Mouse (Mus musculus): ENCODE results near the gene Foxo1. TPM values are rescaled to one million over a fixed set of nuclear protein-coding genes. Genes with fewer than 3 reads are reported as not detected.
A peak's percentile ranks its signal among the peaks of the same experiment; 100 is the strongest.

Gene Foxo1
- polyA plus RNA-seq, 1 experiment from 2014 or later = 5.4 TPM

GRCm38 (mm10) chr3:52320516-52321270 lies 52.6 kb downstream of the Foxo1 start:
- 87% methylated on average over 12 of the region's 12 CpGs for WGBS
- no peaks in the 10 kb centered on the region for H3K9me3 ChIP-seq
- H3K4me3 ChIP-seq = no peak overlapping the region
- no peak for ATAC-seq (ENCODE audit: extremely low read depth, insufficient number of reproducible peaks, low FRiP score, low TSS enrichment)
- H3K9ac ChIP-seq = no peak overlapping the region
- H3K36me3 ChIP-seq = no peaks in the 10 kb centered on the region
- no peak overlapping the region for H3K27ac ChIP-seq (replicated peaks)
- H3K4me2 ChIP-seq = no peak overlapping the region
- peaks cover 36% of the 10 kb centered on the region for H3K4me1 ChIP-seq
- no peaks in the 10 kb centered on the region for H3K27me3 ChIP-seq (replicated peaks)

GRCm38 (mm10) chr3:52322401-52323385 lies 54.6 kb downstream of the Foxo1 start:
- no peaks in the 10 kb centered on the region for H3K36me3 ChIP-seq
- H3K4me1 ChIP-seq = peaks cover 30% of the 10 kb centered on the region
- 0 out of 2 replicates have a peak overlapping the region, but pooled peaks have one; percentile 13 for H3K27ac ChIP-seq (replicated peaks)
- H3K27me3 ChIP-seq (replicated peaks) = no peaks in the 10 kb centered on the region
- H3K4me3 ChIP-seq = no peak overlapping the region
- H3K9ac ChIP-seq = no peak overlapping the region
- no peaks in the 10 kb centered on the region for H3K9me3 ChIP-seq
- no peak for ATAC-seq (ENCODE audit: extremely low read depth, insufficient number of reproducible peaks, low FRiP score, low TSS enrichment)
- no peak overlapping the region for H3K4me2 ChIP-seq
- WGBS = 32% methylated on average over 9 of the region's 9 CpGs

- 86% methylated on average over 5 of the region's 5 CpGs for WGBS
- H3K9ac ChIP-seq = no peak overlapping the region
Observed at GRCm38 (mm10) chr3:52325006-52325405, 56.9 kb downstream of the Foxo1 start.

GRCm38 (mm10) chr3:52326687-52327086 lies 58.6 kb downstream of the Foxo1 start:
- Histone ChIP-seq H3K27ac (replicated peaks) (no peak overlapping the region), H3K4me3 (no peak overlapping the region), H3K4me1 (peaks cover 29% of the 10 kb centered on the region), H3K9ac (no peak overlapping the region), H3K4me2 (no peak overlapping the region), H3K27me3 (replicated peaks) (no peaks in the 10 kb centered on the region), H3K9me3 (no peaks in the 10 kb centered on the region), H3K36me3 (no peaks in the 10 kb centered on the region)
- no peak for ATAC-seq (ENCODE audit: extremely low read depth, insufficient number of reproducible peaks, low FRiP score, low TSS enrichment)
- WGBS = 83% methylated on average over 6 of the region's 6 CpGs

More at GRCm38 (mm10) chr3:52325006-52325405, 56.9 kb downstream of the Foxo1 start:
- no peak overlapping the region for H3K4me2 ChIP-seq
- H3K36me3 ChIP-seq = no peaks in the 10 kb centered on the region
- H3K27me3 ChIP-seq (replicated peaks) = no peaks in the 10 kb centered on the region
- H3K9me3 ChIP-seq = no peaks in the 10 kb centered on the region
- H3K4me3 ChIP-seq = no peak overlapping the region
- H3K4me1 ChIP-seq = peaks cover 28% of the 10 kb centered on the region
- H3K27ac ChIP-seq (replicated peaks) = no peak overlapping the region
- ATAC-seq (ENCODE audit: extremely low read depth, insufficient number of reproducible peaks, low FRiP score, low TSS enrichment) = no peak

GRCm38 (mm10) chr3:52327146-52327545 lies 59.0 kb downstream of the Foxo1 start:
- Histone ChIP-seq H3K4me3 (no peak overlapping the region), H3K9ac (no peak overlapping the region), H3K36me3 (no peaks in the 10 kb centered on the region), H3K4me1 (peaks cover 25% of the 10 kb centered on the region), H3K9me3 (no peaks in the 10 kb centered on the region), H3K4me2 (no peak overlapping the region), H3K27ac (replicated peaks) (no peak overlapping the region), H3K27me3 (replicated peaks) (no peaks in the 10 kb centered on the region)
- no peak for ATAC-seq (ENCODE audit: extremely low read depth, insufficient number of reproducible peaks, low FRiP score, low TSS enrichment)
- 77% methylated on average over 13 of the region's 13 CpGs for WGBS

GRCm38 (mm10) chr3:52331709-52332108 lies 63.6 kb downstream of the Foxo1 start:
- H3K4me1 ChIP-seq = peaks cover 22% of the 10 kb centered on the region
- WGBS = 92% methylated on average over 1 of the region's 1 CpGs

GRCm38 (mm10) chr3:52338761-52339160 lies 70.6 kb downstream of the Foxo1 start:
- Histone ChIP-seq H3K36me3 (no peaks in the 10 kb centered on the region), H3K27ac (replicated peaks) (no peak overlapping the region)
- WGBS = 53% methylated on average over 4 of the region's 4 CpGs

More at GRCm38 (mm10) chr3:52331709-52332108, 63.6 kb downstream of the Foxo1 start:
- Histone ChIP-seq H3K9me3 (no peaks in the 10 kb centered on the region), H3K27ac (replicated peaks) (no peak overlapping the region), H3K27me3 (replicated peaks) (no peaks in the 10 kb centered on the region), H3K4me3 (no peak overlapping the region), H3K4me2 (no peak overlapping the region), H3K36me3 (no peaks in the 10 kb centered on the region), H3K9ac (no peak overlapping the region)
- ATAC-seq (ENCODE audit: extremely low read depth, insufficient number of reproducible peaks, low FRiP score, low TSS enrichment) = no peak

GRCm38 (mm10) chr3:52340336-52341034 lies 72.3 kb downstream of the Foxo1 start:
- no peak overlapping the region for H3K4me3 ChIP-seq
- no peak for ATAC-seq (ENCODE audit: extremely low read depth, insufficient number of reproducible peaks, low FRiP score, low TSS enrichment)

More at GRCm38 (mm10) chr3:52338761-52339160, 70.6 kb downstream of the Foxo1 start:
- peaks cover 60% of the 10 kb centered on the region for H3K4me1 ChIP-seq
- no peak overlapping the region for H3K4me2 ChIP-seq
- H3K27me3 ChIP-seq (replicated peaks) = no peaks in the 10 kb centered on the region
- H3K9ac ChIP-seq = no peak overlapping the region
- H3K9me3 ChIP-seq = no peaks in the 10 kb centered on the region
- ATAC-seq (ENCODE audit: extremely low read depth, insufficient number of reproducible peaks, low FRiP score, low TSS enrichment) = no peak
- no peak overlapping the region for H3K4me3 ChIP-seq

GRCm38 (mm10) chr3:52342226-52342625 lies 74.1 kb downstream of the Foxo1 start:
- no peak overlapping the region; the same call in 1 of the 2 replicates for H3K27ac ChIP-seq (replicated peaks)
- no peaks in the 10 kb centered on the region for H3K27me3 ChIP-seq (replicated peaks)
- H3K4me2 ChIP-seq = no peak overlapping the region
- 49% methylated on average over 3 of the region's 3 CpGs for WGBS
- peaks cover 19% of the 10 kb centered on the region for H3K36me3 ChIP-seq
- no peak overlapping the region for H3K4me3 ChIP-seq
- no peak for ATAC-seq (ENCODE audit: extremely low read depth, insufficient number of reproducible peaks, low FRiP score, low TSS enrichment)
- no peak overlapping the region for H3K9ac ChIP-seq
- H3K4me1 ChIP-seq = peaks cover 75% of the 10 kb centered on the region
- H3K9me3 ChIP-seq = no peaks in the 10 kb centered on the region

More at GRCm38 (mm10) chr3:52340336-52341034, 72.3 kb downstream of the Foxo1 start:
- Histone ChIP-seq H3K4me1 (peaks cover 61% of the 10 kb centered on the region), H3K9me3 (no peaks in the 10 kb centered on the region), H3K27ac (replicated peaks) (no peak overlapping the region), H3K27me3 (replicated peaks) (no peaks in the 10 kb centered on the region), H3K4me2 (no peak overlapping the region), H3K9ac (no peak overlapping the region), H3K36me3 (peaks cover 8% of the 10 kb centered on the region)
- WGBS = 83% methylated on average over 12 of the region's 12 CpGs

GRCm38 (mm10) chr3:52342801-52343200 lies 74.7 kb downstream of the Foxo1 start:
- H3K4me2 ChIP-seq = no peak overlapping the region
- peaks cover 78% of the 10 kb centered on the region for H3K4me1 ChIP-seq
- ATAC-seq (ENCODE audit: extremely low read depth, insufficient number of reproducible peaks, low FRiP score, low TSS enrichment) = no peak
- H3K4me3 ChIP-seq = no peak overlapping the region
- H3K27me3 ChIP-seq (replicated peaks) = no peaks in the 10 kb centered on the region
- H3K27ac ChIP-seq (replicated peaks) = no peak overlapping the region
- H3K36me3 ChIP-seq = peaks cover 20% of the 10 kb centered on the region
- H3K9ac ChIP-seq = no peak overlapping the region
- WGBS = 11% methylated on average over 3 of the region's 3 CpGs
- H3K9me3 ChIP-seq = no peaks in the 10 kb centered on the region
